Mouse (Mus musculus): Measurements from ENCODE around the gene Zhx3. TPM values are rescaled to one million over a fixed set of nuclear protein-coding genes. Genes with fewer than 3 reads are reported as not detected.
A peak's percentile ranks its signal among the peaks of the same experiment; 100 is the strongest.

Gene Zhx3
- polyA plus RNA-seq, 1 experiment = 4.8 TPM

DNA sequence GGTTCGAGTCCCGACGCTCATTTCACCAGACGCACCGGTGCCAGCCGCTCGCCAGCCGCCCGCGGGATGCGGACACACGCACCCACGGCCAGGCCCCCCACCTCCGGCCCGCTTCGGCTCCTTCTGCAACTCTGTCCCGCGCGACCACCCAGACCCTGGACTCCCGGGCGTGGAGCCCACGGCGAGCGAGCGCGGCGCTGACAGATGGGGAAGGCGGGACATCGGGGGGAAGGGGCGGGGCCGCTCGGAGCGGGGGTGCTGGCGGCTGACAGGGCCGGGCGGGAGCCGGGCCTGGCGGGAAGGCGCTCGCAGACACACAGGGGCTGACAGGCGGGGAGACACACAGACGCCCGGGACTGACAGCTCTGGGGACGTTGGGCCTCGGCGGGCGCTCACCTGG is 403 bp downstream of the Zhx3 start:
- no peak for TF ChIP-seq MYOG (IDR thresholded peaks at IDR 0.05; ENCODE audit: control insufficient read depth, extremely low read depth, insufficient read length)
- TF ChIP-seq FOSL1 (IDR thresholded peaks at IDR 0.05; ENCODE audit: insufficient read depth, low read length, poor library complexity, severe bottlenecking) = no peak
- TF ChIP-seq MAX (IDR thresholded peaks at IDR 0.05) = no peak
- no peak for TF ChIP-seq CTCF (IDR thresholded peaks at IDR 0.05; ENCODE audit: control insufficient read depth, insufficient read depth, insufficient read length)
- TF ChIP-seq MYOD1 (IDR thresholded peaks at IDR 0.05; ENCODE audit: control insufficient read depth, insufficient read length, low read depth) = no peak
- no peak for TF ChIP-seq USF1 (IDR thresholded peaks at IDR 0.05; ENCODE audit: low read depth)
- no peak for TF ChIP-seq CEBPB (IDR thresholded peaks at IDR 0.05; ENCODE audit: low read depth)
- peak overlapping the region; percentile 64 for H3K4me3 ChIP-seq (ENCODE audit: insufficient read depth, poor library complexity, severe bottlenecking)
- H3K36me3 ChIP-seq (ENCODE audit: control insufficient read depth, insufficient read depth) = no peaks in the 10 kb centered on the region
- H3K79me2 ChIP-seq (ENCODE audit: control insufficient read depth, insufficient read depth) = peaks cover 14% of the 10 kb centered on the region
- peak overlapping the region; percentile 50 for H3ac ChIP-seq (ENCODE audit: control insufficient read depth, insufficient read length, low read depth)
- H3K79me3 ChIP-seq (ENCODE audit: low read depth) = no peaks in the 10 kb centered on the region
- H3K27me3 ChIP-seq (ENCODE audit: control insufficient read depth, insufficient read depth, insufficient read length) = no peaks in the 10 kb centered on the region

DNA sequence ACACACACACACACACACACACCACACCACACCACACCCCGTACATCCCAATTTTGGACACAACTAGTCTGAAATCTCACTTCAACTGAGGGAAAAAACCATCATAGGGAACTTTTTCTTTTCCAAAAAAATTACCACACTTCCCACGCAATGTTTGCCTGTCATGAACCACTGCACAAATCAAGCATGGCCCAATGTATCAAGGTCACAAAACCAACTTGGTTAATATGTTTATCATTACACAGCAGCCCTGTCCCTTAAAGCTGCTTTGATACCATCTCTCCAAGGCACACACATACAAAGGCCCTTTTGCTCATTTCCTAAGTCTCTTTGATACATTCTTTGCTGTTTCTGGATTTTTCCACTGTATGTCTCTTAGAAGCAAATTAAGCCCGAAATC is 1.5 kb downstream of the Zhx3 start:
- peaks cover 14% of the 10 kb centered on the region for H3K79me2 ChIP-seq (ENCODE audit: control insufficient read depth, insufficient read depth)
- H3K4me3 ChIP-seq (ENCODE audit: insufficient read depth, poor library complexity, severe bottlenecking) = no peak overlapping the region
- H3ac ChIP-seq (ENCODE audit: control insufficient read depth, insufficient read length, low read depth) = no peak overlapping the region
- no peaks in the 10 kb centered on the region for H3K79me3 ChIP-seq (ENCODE audit: low read depth)
- H3K36me3 ChIP-seq (ENCODE audit: control insufficient read depth, insufficient read depth) = no peaks in the 10 kb centered on the region
- no peaks in the 10 kb centered on the region for H3K27me3 ChIP-seq (ENCODE audit: control insufficient read depth, insufficient read depth, insufficient read length)
- no peak for TF ChIP-seq MAX (IDR thresholded peaks at IDR 0.05)
- no peak for TF ChIP-seq CEBPB (IDR thresholded peaks at IDR 0.05; ENCODE audit: low read depth)
- no peak for TF ChIP-seq FOSL1 (IDR thresholded peaks at IDR 0.05; ENCODE audit: insufficient read depth, low read length, poor library complexity, severe bottlenecking)

DNA sequence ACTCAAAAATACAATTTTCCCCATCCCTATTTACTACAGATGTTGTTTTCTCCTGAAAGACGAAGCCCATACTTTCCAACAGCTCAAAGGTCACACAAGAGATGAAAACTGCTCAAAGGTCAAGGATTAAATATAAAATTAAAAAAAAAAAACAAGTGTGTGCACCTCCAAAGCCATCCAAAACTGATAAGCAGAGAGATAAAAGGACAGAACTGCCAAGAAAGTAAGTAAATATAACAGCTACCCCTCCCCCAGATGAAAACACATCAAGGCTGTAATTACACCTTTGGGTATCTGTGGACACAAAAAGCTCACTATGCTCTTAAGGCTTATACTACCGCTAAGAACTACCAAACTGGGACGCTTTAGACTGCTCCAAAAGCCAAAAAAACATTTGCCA is 3.4 kb downstream of the Zhx3 start:
- no peak for TF ChIP-seq CEBPB (IDR thresholded peaks at IDR 0.05; ENCODE audit: low read depth)
- no peak for TF ChIP-seq MYOD1 (IDR thresholded peaks at IDR 0.05; ENCODE audit: control insufficient read depth, insufficient read length, low read depth)
- TF ChIP-seq USF1 (IDR thresholded peaks at IDR 0.05; ENCODE audit: low read depth) = no peak
- TF ChIP-seq CTCF (IDR thresholded peaks at IDR 0.05; ENCODE audit: control insufficient read depth, insufficient read depth, insufficient read length) = no peak
- TF ChIP-seq FOSL1 (IDR thresholded peaks at IDR 0.05; ENCODE audit: insufficient read depth, low read length, poor library complexity, severe bottlenecking) = no peak
- TF ChIP-seq MYOG (IDR thresholded peaks at IDR 0.05; ENCODE audit: control insufficient read depth, extremely low read depth, insufficient read length) = no peak
- no peak for TF ChIP-seq MAX (IDR thresholded peaks at IDR 0.05)
- Histone ChIP-seq H3ac (ENCODE audit: control insufficient read depth, insufficient read length, low read depth) (no peak overlapping the region), H3K36me3 (ENCODE audit: control insufficient read depth, insufficient read depth) (no peaks in the 10 kb centered on the region), H3K4me3 (ENCODE audit: insufficient read depth, poor library complexity, severe bottlenecking) (no peak overlapping the region), H3K79me3 (ENCODE audit: low read depth) (no peaks in the 10 kb centered on the region), H3K79me2 (ENCODE audit: control insufficient read depth, insufficient read depth) (peaks cover 14% of the 10 kb centered on the region), H3K27me3 (ENCODE audit: control insufficient read depth, insufficient read depth, insufficient read length) (no peaks in the 10 kb centered on the region)

DNA sequence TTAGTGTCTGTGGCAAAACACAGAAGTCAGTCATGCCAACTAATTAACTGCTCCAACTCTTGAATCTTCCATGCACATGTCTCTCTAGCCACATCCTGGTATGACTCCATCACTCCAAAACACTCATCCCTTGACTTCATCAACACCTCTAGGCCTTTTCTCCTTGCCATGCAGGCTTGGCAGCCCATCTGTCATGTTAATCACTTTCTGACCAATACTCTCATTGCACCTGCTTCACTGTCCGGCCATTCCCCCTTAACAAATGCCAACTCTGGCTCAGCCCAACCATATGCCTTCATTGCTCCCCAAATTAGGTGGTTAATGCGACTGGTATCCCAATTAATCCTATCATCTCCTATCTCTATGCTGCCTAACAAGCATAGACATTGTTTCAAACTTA is 7.5 kb downstream of the Zhx3 start:
- Histone ChIP-seq H3K79me3 (ENCODE audit: low read depth) (no peaks in the 10 kb centered on the region), H3ac (ENCODE audit: control insufficient read depth, insufficient read length, low read depth) (no peak overlapping the region), H3K27me3 (ENCODE audit: control insufficient read depth, insufficient read depth, insufficient read length) (no peaks in the 10 kb centered on the region), H3K36me3 (ENCODE audit: control insufficient read depth, insufficient read depth) (no peaks in the 10 kb centered on the region), H3K4me3 (ENCODE audit: insufficient read depth, poor library complexity, severe bottlenecking) (no peak overlapping the region), H3K79me2 (ENCODE audit: control insufficient read depth, insufficient read depth) (no peaks in the 10 kb centered on the region)
- TF ChIP-seq FOSL1 (IDR thresholded peaks at IDR 0.05; ENCODE audit: insufficient read depth, low read length, poor library complexity, severe bottlenecking) (no peak), USF1 (IDR thresholded peaks at IDR 0.05; ENCODE audit: low read depth) (no peak), MYOG (IDR thresholded peaks at IDR 0.05; ENCODE audit: control insufficient read depth, extremely low read depth, insufficient read length) (no peak), CEBPB (IDR thresholded peaks at IDR 0.05; ENCODE audit: low read depth) (no peak)

DNA sequence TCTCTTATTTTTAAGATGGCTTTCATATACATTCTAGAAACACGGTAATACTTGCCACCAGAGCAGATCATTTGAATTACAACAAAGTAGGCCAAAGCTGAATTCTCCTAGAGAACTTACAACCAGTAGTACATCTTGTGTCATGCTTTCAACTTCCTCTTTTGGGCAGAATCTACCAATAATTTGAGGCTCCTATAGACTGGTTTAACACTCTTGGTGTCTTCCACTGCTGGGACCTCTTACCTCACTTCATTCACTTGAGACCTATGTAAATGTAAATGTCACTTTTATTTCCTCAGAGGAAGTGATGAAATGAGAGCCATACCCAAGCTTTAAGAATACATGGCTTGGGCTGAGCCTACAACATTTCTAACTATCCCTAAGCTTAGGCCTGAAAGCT is 8.7 kb downstream of the Zhx3 start:
- Histone ChIP-seq H3K79me3 (ENCODE audit: low read depth) (no peaks in the 10 kb centered on the region), H3K27me3 (ENCODE audit: control insufficient read depth, insufficient read depth, insufficient read length) (no peaks in the 10 kb centered on the region), H3K36me3 (ENCODE audit: control insufficient read depth, insufficient read depth) (no peaks in the 10 kb centered on the region), H3ac (ENCODE audit: control insufficient read depth, insufficient read length, low read depth) (no peak overlapping the region), H3K4me3 (ENCODE audit: insufficient read depth, poor library complexity, severe bottlenecking) (no peak overlapping the region), H3K79me2 (ENCODE audit: control insufficient read depth, insufficient read depth) (no peaks in the 10 kb centered on the region)
- TF ChIP-seq MAX (IDR thresholded peaks at IDR 0.05) (no peak), MYOD1 (IDR thresholded peaks at IDR 0.05; ENCODE audit: control insufficient read depth, insufficient read length, low read depth) (no peak), CEBPB (IDR thresholded peaks at IDR 0.05; ENCODE audit: low read depth) (no peak), FOSL1 (IDR thresholded peaks at IDR 0.05; ENCODE audit: insufficient read depth, low read length, poor library complexity, severe bottlenecking) (no peak), MYOG (IDR thresholded peaks at IDR 0.05; ENCODE audit: control insufficient read depth, extremely low read depth, insufficient read length) (no peak), USF1 (IDR thresholded peaks at IDR 0.05; ENCODE audit: low read depth) (no peak), CTCF (IDR thresholded peaks at IDR 0.05; ENCODE audit: control insufficient read depth, insufficient read depth, insufficient read length) (no peak)

DNA sequence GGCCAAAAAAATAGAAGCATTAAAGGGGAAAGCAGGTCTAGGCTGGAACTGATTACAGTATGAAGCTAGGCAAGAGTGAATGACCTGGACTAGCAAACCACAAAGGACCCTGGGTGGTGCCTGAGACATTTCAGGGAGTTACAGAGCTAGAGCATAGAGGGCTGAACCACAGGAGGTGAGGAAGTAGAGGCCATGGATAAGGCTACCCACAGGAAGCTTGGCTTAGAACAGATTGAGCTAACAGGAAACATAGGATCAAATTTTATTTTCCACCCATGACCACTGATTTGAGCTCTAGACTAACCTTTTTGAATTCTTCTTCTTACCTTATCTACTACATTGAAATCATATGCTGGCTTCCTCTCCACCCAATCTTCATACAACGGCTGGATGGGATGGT is 12.4 kb downstream of the Zhx3 start:
- Histone ChIP-seq H3K27me3 (ENCODE audit: control insufficient read depth, insufficient read depth, insufficient read length) (no peaks in the 10 kb centered on the region), H3K4me3 (ENCODE audit: insufficient read depth, poor library complexity, severe bottlenecking) (no peak overlapping the region), H3K79me2 (ENCODE audit: control insufficient read depth, insufficient read depth) (no peaks in the 10 kb centered on the region), H3K79me3 (ENCODE audit: low read depth) (no peaks in the 10 kb centered on the region), H3ac (ENCODE audit: control insufficient read depth, insufficient read length, low read depth) (no peak overlapping the region), H3K36me3 (ENCODE audit: control insufficient read depth, insufficient read depth) (no peaks in the 10 kb centered on the region)
- TF ChIP-seq CEBPB (IDR thresholded peaks at IDR 0.05; ENCODE audit: low read depth) (no peak), USF1 (IDR thresholded peaks at IDR 0.05; ENCODE audit: low read depth) (no peak), CTCF (IDR thresholded peaks at IDR 0.05; ENCODE audit: control insufficient read depth, insufficient read depth, insufficient read length) (no peak), MYOD1 (IDR thresholded peaks at IDR 0.05; ENCODE audit: control insufficient read depth, insufficient read length, low read depth) (no peak), MAX (IDR thresholded peaks at IDR 0.05) (no peak), FOSL1 (IDR thresholded peaks at IDR 0.05; ENCODE audit: insufficient read depth, low read length, poor library complexity, severe bottlenecking) (no peak), MYOG (IDR thresholded peaks at IDR 0.05; ENCODE audit: control insufficient read depth, extremely low read depth, insufficient read length) (no peak)

Measured in C2C12 (cell line).